Mouse (Mus musculus): Measurements from ENCODE around the gene Olfr698.
"Not testable (repeated sequence)": the region's sequence is repeated elsewhere in the genome, so short reads cannot be mapped to it uniquely, and the experiment has no call there.

The Olfr698 gene

GRCm38 (mm10) chr7:106755297-106755696 lies at the start of gene Olfr698:
Olfr698 (minus strand) TSS chr7:106755397.
- DNase-seq (ENCODE audit: low spot score): no peak

- DNase-seq (ENCODE audit: low spot score): no peak
Observed at GRCm38 (mm10) chr7:106793098-106793497, 37.9 kb upstream of the Olfr698 start, which contains the start of gene Olfr699. Olfr699 (minus strand) TSS chr7:106793198.

- DNase-seq (ENCODE audit: low spot score): no peak
Observed at GRCm38 (mm10) chr7:106788330-106788729, 33.1 kb upstream of the Olfr698 start.

GRCm38 (mm10) chr7:106761008-106761407 lies 5.8 kb upstream of the Olfr698 start:
- DNase-seq (ENCODE audit: low spot score): not testable (repeated sequence)

GRCm38 (mm10) chr7:106758800-106759199 lies 3.6 kb upstream of the Olfr698 start:
- DNase-seq (ENCODE audit: low spot score): no peak

- DNase-seq (ENCODE audit: low spot score): no peak
Observed at GRCm38 (mm10) chr7:106745811-106746210, 9.4 kb downstream of the Olfr698 start.

GRCm38 (mm10) chr7:106742343-106742742 lies 12.9 kb downstream of the Olfr698 start, which contains the start of gene Olfr697:
Olfr697 (minus strand) TSS chr7:106742443.
- DNase-seq (ENCODE audit: low spot score): no peak

- DNase-seq (ENCODE audit: low spot score): no peak
Observed at GRCm38 (mm10) chr7:106737028-106737427, 18.2 kb downstream of the Olfr698 start.

- no peak for DNase-seq (ENCODE audit: low spot score)
Observed at GRCm38 (mm10) chr7:106733717-106734116, 21.5 kb downstream of the Olfr698 start.

GRCm38 (mm10) chr7:106725654-106726053 lies 29.5 kb downstream of the Olfr698 start:
- not testable (repeated sequence) for DNase-seq (ENCODE audit: low spot score)

- no peak for DNase-seq (ENCODE audit: low spot score)
Observed at GRCm38 (mm10) chr7:106716296-106716695, 38.9 kb downstream of the Olfr698 start, which contains the start of gene Olfr695. Olfr695 (minus strand) TSS chr7:106716396.

- peak; percentile 3 for DNase-seq (ENCODE audit: low spot score)
Observed at GRCm38 (mm10) chr7:106711463-106711862, 43.7 kb downstream of the Olfr698 start.

GRCm38 (mm10) chr7:106707705-106708104 lies 47.5 kb downstream of the Olfr698 start:
- DNase-seq (ENCODE audit: low spot score): not testable (repeated sequence)

All from lung, postnatal 25 days (tissue).